Mouse (Mus musculus): ENCODE measurements at regions not wholly inside any gene's neighbourhood (a gene's known extent, or its start where the extent isn't known, plus 50 kb on each side); places are given as distances from the start of the nearest gene placed in this dataset.

GRCm38 (mm10) chr3:76014766-76015165, 58.0 kb upstream of the Golim4 start:
- no peaks in the 10 kb centered on the region for H3K4me1 ChIP-seq
- no peaks in the 10 kb centered on the region for H3K27me3 ChIP-seq
- 92% methylated on average over 4 of the region's 4 CpGs for WGBS
- no peak for ATAC-seq (ENCODE audit: low FRiP score)
- H3K4me2 ChIP-seq: no peak overlapping the region
- no peaks in the 10 kb centered on the region for H3K9me3 ChIP-seq
- H3K9ac ChIP-seq: no peak overlapping the region
- H3K4me3 ChIP-seq (replicated peaks): no peak overlapping the region
- no peaks in the 10 kb centered on the region for H3K36me3 ChIP-seq (replicated peaks)
- no peak overlapping the region for H3K27ac ChIP-seq

- Histone ChIP-seq H3K9ac (no peak overlapping the region), H3K4me3 (replicated peaks) (no peak overlapping the region), H3K4me1 (no peaks in the 10 kb centered on the region), H3K27ac (no peak overlapping the region), H3K4me2 (no peak overlapping the region), H3K9me3 (no peaks in the 10 kb centered on the region), H3K36me3 (replicated peaks) (no peaks in the 10 kb centered on the region), H3K27me3 (no peaks in the 10 kb centered on the region)
- peak; percentile 64; the same call in 1 of the 2 replicates for ATAC-seq (ENCODE audit: low FRiP score)
- 31% methylated on average over 3 of the region's 3 CpGs for WGBS
Observed at GRCm38 (mm10) chr3:76008564-76009183, 51.9 kb upstream of the Golim4 start.
